In the genomic region with DNA sequence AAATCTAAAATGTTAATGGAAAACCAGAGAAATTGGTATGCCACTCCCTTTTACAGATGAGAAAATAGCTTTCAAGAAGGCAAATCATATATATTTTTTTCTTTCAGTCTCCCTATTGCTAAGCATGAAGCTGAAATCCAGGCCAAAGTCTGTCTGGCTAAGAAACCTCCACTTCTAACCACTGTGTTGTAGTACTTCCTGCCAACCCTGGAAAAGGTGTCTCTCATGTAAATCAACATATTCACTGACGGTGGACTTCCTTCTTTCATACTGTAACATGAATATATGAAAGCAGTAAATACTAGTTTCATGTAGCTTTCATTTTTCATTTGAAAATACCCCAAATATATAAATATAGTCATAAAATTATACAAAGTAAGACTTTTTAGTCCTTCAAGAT, we compare ENCODE assay signal across 23 mouse cellular contexts.
"Had no signal": no experiment of that assay in that cellular context is flagged by ENCODE, and none has a peak within 500 bp of the region (broad histone marks: within the 10 kb centered on the region; RNA-seq: fewer than 3 reads in every experiment).

No protein-coding gene starts in this region.

- H3K4me2 ChIP-seq: kidney, embryonic 15.5 days; liver, embryonic 11.5 days; lung, embryonic 14.5 days; midbrain, embryonic 13.5 days; neural tube, embryonic 13.5 days had no signal

- H3K36me3 ChIP-seq: kidney, embryonic 15.5 days; midbrain, embryonic 13.5 days; neural tube, embryonic 13.5 days had no signal

- H3K27ac ChIP-seq: kidney, embryonic 15.5 days; left cerebral cortex, adult 2 months; liver, embryonic 14.5 days; macrophage; midbrain, embryonic 13.5 days; neural tube, embryonic 13.5 days; stomach, postnatal 0 days had no signal

- ATAC-seq: liver, postnatal 0 days; lung, postnatal 0 days; midbrain, embryonic 13.5 days; midbrain, embryonic 16.5 days had no signal

- H3K9ac ChIP-seq: kidney, embryonic 15.5 days; liver, embryonic 14.5 days; liver, postnatal 0 days; lung, embryonic 14.5 days; midbrain, embryonic 13.5 days; neural tube, embryonic 13.5 days had no signal

- H3K9me3 ChIP-seq: kidney, embryonic 15.5 days; midbrain, embryonic 13.5 days; neural tube, embryonic 13.5 days had no signal

- H3K4me1 ChIP-seq: kidney, embryonic 15.5 days; midbrain, embryonic 13.5 days; neural tube, embryonic 13.5 days had no signal

- H3K4me3 ChIP-seq: kidney, embryonic 15.5 days; left cerebral cortex, adult 2 months; midbrain, embryonic 13.5 days; myocyte; neural tube, embryonic 13.5 days had no signal

- DNase-seq: kidney, adult 11 months; kidney, adult 8-10 months; kidney, postnatal 10 days; kidney, postnatal 36 days; layer of hippocampus, postnatal 36 days; liver, postnatal 0 days; lung, embryonic 14.5 days; right cerebral cortex, adult 18-20 months; right cerebral cortex, postnatal 14 days; right cerebral cortex, postnatal 4 days; thymus, adult 2 months; thymus, postnatal 14 days had no signal

- H3K27me3 ChIP-seq: kidney, embryonic 15.5 days; midbrain, embryonic 13.5 days; neural tube, embryonic 13.5 days had no signal
